Mouse (Mus musculus): ENCODE measurements around the gene Sh3bp4. TPM values are rescaled to one million over a fixed set of nuclear protein-coding genes. Genes with fewer than 3 reads are reported as not detected.

Gene Sh3bp4
- polyA plus RNA-seq, 2 experiments from 2014 or later = 0.19 to 1.3 TPM

DNA sequence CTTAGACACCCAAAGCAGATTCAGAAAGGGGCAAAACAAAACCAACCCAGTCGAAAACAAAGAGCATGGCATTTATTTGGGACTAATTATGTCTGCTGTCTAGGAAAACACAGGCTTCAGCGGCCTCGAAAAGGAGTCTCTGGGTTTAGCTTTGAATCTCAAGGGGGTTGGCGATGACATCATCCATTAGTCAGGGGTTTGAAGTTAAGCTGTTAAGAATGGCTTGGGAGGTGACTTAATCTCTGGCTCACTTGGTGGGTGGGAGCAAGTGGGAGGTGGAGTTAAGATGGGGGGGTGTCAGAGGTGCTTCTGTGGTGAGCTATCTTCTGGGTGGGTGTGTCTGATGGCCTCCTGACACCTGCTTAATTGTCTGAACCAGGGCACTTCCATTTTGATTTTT lies 117.9 kb downstream of the Sh3bp4 start:
- no peak for ATAC-seq

- ATAC-seq = no peak
These were observed 119.0 kb downstream of the Sh3bp4 start for GRCm38 (mm10) chr1:89189204-89189603.

DNA sequence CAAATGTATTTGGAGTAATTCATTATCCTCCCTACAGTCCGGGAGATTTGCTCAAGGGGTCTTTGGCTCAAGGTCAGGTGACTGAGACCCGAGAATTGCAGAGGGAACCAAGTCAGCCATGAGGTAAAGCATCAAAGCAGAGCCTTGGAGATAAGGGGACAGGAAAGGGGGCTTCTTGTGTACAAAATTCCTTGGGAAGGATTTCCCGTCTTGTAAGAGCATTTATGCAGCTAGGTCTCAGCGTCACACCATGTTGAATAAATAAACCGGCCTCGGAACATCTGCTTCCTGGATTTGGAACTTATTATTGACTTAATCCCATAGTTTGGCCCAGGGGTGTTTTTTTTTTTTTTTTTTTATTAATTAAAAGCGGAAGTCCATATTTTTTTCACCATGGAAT lies 120.4 kb downstream of the Sh3bp4 start:
- ATAC-seq = no peak

DNA sequence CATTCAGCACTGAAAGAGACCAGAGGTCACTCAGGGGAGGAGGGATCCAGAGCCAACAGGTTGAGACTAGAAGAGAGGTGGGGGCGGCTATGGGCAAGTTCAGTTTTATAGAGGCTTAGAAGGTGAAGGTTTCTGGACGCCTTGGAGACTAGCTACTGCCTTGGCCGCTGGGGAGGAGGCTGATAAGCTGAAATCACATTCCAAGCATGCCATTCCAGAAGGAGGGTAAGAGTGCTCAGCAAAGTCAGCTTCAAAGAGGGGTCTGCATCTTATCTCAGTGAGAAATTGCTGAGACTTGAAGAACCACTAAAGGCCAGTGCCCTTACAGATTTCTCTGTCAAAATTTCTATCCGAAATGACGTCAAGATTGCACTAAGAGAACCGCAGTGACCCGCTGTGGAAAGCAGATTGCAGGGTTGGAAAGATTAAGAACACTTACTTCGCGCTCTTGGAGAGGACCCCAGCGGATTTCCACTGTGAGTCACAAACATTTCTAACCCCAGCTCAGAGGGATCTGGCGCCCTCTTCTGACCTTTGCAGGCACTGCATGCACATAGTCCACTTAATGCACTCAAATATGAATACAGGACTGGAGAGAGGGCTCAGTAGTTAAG lies 121.0 kb downstream of the Sh3bp4 start:
- ATAC-seq = no peak

DNA sequence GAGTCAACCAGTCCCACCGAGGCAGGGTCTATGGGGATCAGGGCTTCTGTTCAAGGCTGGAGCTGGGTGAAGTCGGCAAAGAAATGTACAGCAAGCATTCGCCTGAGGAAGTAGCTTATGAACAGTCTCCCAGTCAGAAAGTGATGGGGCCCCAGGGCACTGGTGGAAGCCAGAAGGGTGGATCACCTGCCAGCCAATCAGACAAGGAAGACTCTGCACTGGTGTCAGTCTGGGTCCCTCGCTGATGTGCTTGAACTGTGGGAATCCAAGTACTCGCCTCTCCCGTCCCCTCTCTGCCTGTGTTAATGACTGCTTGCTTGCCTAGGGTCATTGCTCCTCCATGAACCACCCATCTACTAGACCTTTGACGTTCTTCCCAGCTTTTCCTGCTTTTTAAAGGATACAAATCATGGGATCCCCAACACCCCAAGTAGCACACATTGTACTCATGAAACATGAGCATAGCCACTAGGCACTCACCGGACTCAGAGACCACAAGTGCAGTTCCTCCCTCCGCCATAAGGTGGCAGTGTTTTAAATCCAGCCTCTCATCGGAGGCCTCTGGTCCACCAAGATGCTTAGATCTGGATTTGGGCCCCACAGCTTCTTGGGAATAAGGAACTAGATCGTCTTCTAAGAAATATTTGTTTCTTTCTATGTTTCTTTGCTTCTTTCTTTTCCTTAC lies 122.5 kb downstream of the Sh3bp4 start:
- no peak for ATAC-seq

GRCm38 (mm10) chr1:89193576-89193975 lies 123.4 kb downstream of the Sh3bp4 start:
- ATAC-seq = no peak

- ATAC-seq = no peak
These were observed 125.9 kb downstream of the Sh3bp4 start for GRCm38 (mm10) chr1:89195827-89196712.

Data from CD4-positive, CD25-positive, alpha-beta regulatory T cell, adult 4 months (primary cell).